Mouse (Mus musculus) lung, postnatal 0 days (tissue): Measurements from ENCODE around the gene Rfc2. TPM values are rescaled to one million over a fixed set of nuclear protein-coding genes. Genes with fewer than 3 reads are reported as not detected.

ENCODE experiments used
- ATAC-seq: fragments of 200-750 bp; cut with Nextera tagmentation; 2 replicates; pipeline ENCODE4 v1.8.0; 2017; ENCODE audit warnings: moderate library complexity
- DNase-seq: peaks from one replicate; pipeline ENCODE4 v3.0.0-alpha.2; 2016; ENCODE audit warnings: low spot score
- H3K27ac ChIP-seq: fragments of 300-500 bp; sonication (generic); 2 replicates; pipeline ENCODE4 v1.5.1; 2014; ENCODE audit warnings: antibody characterized with exemption, mild to moderate bottlenecking, low read length, mixed read lengths
- H3K27me3 ChIP-seq: fragments of 300-500 bp; sonication (generic); replicated peaks from 2 replicates; pipeline ENCODE4 v1.6.1; 2014; ENCODE audit warnings: low read length, mixed read lengths; ENCODE audit not compliant: insufficient read depth
- H3K36me3 ChIP-seq: fragments of 300-500 bp; sonication (generic); 2 replicates; pipeline ENCODE4 v1.6.1; 2014; ENCODE audit warnings: low read length, mixed read lengths; ENCODE audit not compliant: insufficient read depth
- H3K4me1 ChIP-seq: fragments of 300-500 bp; sonication (generic); 2 replicates; pipeline ENCODE4 v1.6.1; 2014; ENCODE audit warnings: antibody characterized with exemption, low read depth, low read length, mixed read lengths; ENCODE audit not compliant: insufficient read depth
- H3K4me2 ChIP-seq: fragments of 300-500 bp; sonication (generic); replicated peaks from 2 replicates; pipeline ENCODE4 v1.6.1; 2014; ENCODE audit warnings: low read depth, mild to moderate bottlenecking, low read length, moderate library complexity, mixed read lengths
- H3K4me3 ChIP-seq: fragments of 300-500 bp; sonication (generic); 2 replicates; pipeline ENCODE4 v1.5.1; 2014; ENCODE audit warnings: low read depth, low read length
- H3K9ac ChIP-seq: fragments of 300-500 bp; sonication (generic); replicated peaks from 2 replicates; pipeline ENCODE4 v1.6.1; 2014; ENCODE audit warnings: low read depth, mild to moderate bottlenecking
- H3K9me3 ChIP-seq: fragments of 300-500 bp; sonication (generic); 2 replicates; pipeline ENCODE4 v1.6.1; 2016; ENCODE audit warnings: low read length, mixed read lengths
- CTCF ChIP-seq: IDR thresholded peaks from 2 replicates; pipeline ENCODE4 v1.5.1; 2016; ENCODE audit warnings: antibody characterized with exemption, mild to moderate bottlenecking
- EP300 ChIP-seq: IDR thresholded peaks from 2 replicates; pipeline ENCODE4 v1.6.1; 2016; ENCODE audit warnings: antibody characterized with exemption, mild to moderate bottlenecking, control low read depth
- WGBS: fragments of 180-500 bp; shearing (Covaris S2); extraction: QIAGEN DNeasy Blood & Tissue Kit; methylation state at CpG from one replicate; pipeline ENCODE4 v1.1.7; 2014; 5-methylcytosine and 5-hydroxymethylcytosine counted together
- polyA plus RNA-seq: library from polyadenylated mRNA; unstranded; fragments of >200 nt; fragmentation: Nextera tagmentation; extraction: Ambion mirVana; gene quantifications from 2 replicates; pipeline ENCODE4 v1.2.1, GENCODE M21; 2015

Rfc2 gene
- polyA plus RNA-seq, 1 experiment from 2014 or later = 84.4 TPM

- 83% methylated on average over 11 of the region's 11 CpGs for WGBS
- DNase-seq (no peak), ATAC-seq (no peak)
- Histone ChIP-seq H3K4me2 (no peak overlapping the region), H3K27ac (no peak overlapping the region), H3K9me3 (no peaks in the 10 kb centered on the region), H3K27me3 (no peaks in the 10 kb centered on the region), H3K4me3 (no peak overlapping the region), H3K9ac (no peak overlapping the region), H3K4me1 (no peaks in the 10 kb centered on the region), H3K36me3 (0 out of 2 replicates have a peak, but pooled peaks cover 13% of the 10 kb centered on the region)
- TF ChIP-seq CTCF (no peak), EP300 (no peak)
These were observed 10.9 kb downstream of the Rfc2 start for GRCm38 (mm10) chr5:134592026-134592581.

- Histone ChIP-seq H3K27me3 (no peaks in the 10 kb centered on the region), H3K4me2 (no peak overlapping the region), H3K4me3 (no peak overlapping the region), H3K9me3 (no peaks in the 10 kb centered on the region), H3K4me1 (no peaks in the 10 kb centered on the region), H3K9ac (no peak overlapping the region), H3K27ac (no peak overlapping the region), H3K36me3 (0 out of 2 replicates have a peak, but pooled peaks cover 15% of the 10 kb centered on the region)
- DNase-seq (no peak), ATAC-seq (no peak)
- TF ChIP-seq CTCF (no peak), EP300 (no peak)
- 82% methylated on average over 9 of the region's 9 CpGs for WGBS
These were observed 11.9 kb downstream of the Rfc2 start for GRCm38 (mm10) chr5:134593093-134593492.

- Histone ChIP-seq H3K4me2 (no peak overlapping the region), H3K27me3 (no peaks in the 10 kb centered on the region), H3K36me3 (0 out of 2 replicates have a peak, but pooled peaks cover 12% of the 10 kb centered on the region), H3K9ac (no peak overlapping the region), H3K9me3 (no peaks in the 10 kb centered on the region), H3K4me3 (no peak overlapping the region), H3K4me1 (no peaks in the 10 kb centered on the region), H3K27ac (no peak overlapping the region)
- no peak for DNase-seq
- no peak for TF ChIP-seq CTCF
- TF ChIP-seq EP300 = no peak
- no peak for ATAC-seq
- 85% methylated on average over 10 of the region's 10 CpGs for WGBS
These were observed 16.5 kb downstream of the Rfc2 start for GRCm38 (mm10) chr5:134597711-134598110.

GRCm38 (mm10) chr5:134604376-134604775 is 23.2 kb downstream of the Rfc2 start:
- Histone ChIP-seq H3K9me3 (no peaks in the 10 kb centered on the region), H3K27ac (no peak overlapping the region), H3K36me3 (no peaks in the 10 kb centered on the region), H3K9ac (no peak overlapping the region), H3K4me2 (no peak overlapping the region), H3K27me3 (no peaks in the 10 kb centered on the region), H3K4me1 (no peaks in the 10 kb centered on the region), H3K4me3 (no peak overlapping the region)
- TF ChIP-seq CTCF (no peak), EP300 (no peak)
- ATAC-seq = no peak
- no peak for DNase-seq
- 78% methylated on average over 11 of the region's 11 CpGs for WGBS

- Histone ChIP-seq H3K36me3 (no peaks in the 10 kb centered on the region), H3K27ac (no peak overlapping the region), H3K27me3 (no peaks in the 10 kb centered on the region), H3K4me1 (no peaks in the 10 kb centered on the region), H3K9ac (no peak overlapping the region), H3K4me2 (no peak overlapping the region), H3K9me3 (no peaks in the 10 kb centered on the region), H3K4me3 (no peak overlapping the region)
- TF ChIP-seq EP300 = no peak
- TF ChIP-seq CTCF = peak; percentile 30
- no peak for ATAC-seq
- no peak for DNase-seq
These were observed 25.1 kb downstream of the Rfc2 start for GRCm38 (mm10) chr5:134606314-134606713.

- Histone ChIP-seq H3K36me3 (no peaks in the 10 kb centered on the region), H3K9me3 (no peaks in the 10 kb centered on the region), H3K27ac (no peak overlapping the region), H3K4me2 (no peak overlapping the region), H3K27me3 (no peaks in the 10 kb centered on the region), H3K9ac (no peak overlapping the region), H3K4me3 (no peak overlapping the region), H3K4me1 (no peaks in the 10 kb centered on the region)
- WGBS = 48% methylated on average over 5 of the region's 5 CpGs
- ATAC-seq = peak; percentile 60
- DNase-seq = peak; percentile 63
- no peak for TF ChIP-seq EP300
These were observed 26.0 kb downstream of the Rfc2 start for GRCm38 (mm10) chr5:134607121-134607520.
